Mouse (Mus musculus): ENCODE measurements around the gene Dvl1. TPM values are rescaled to one million over a fixed set of nuclear protein-coding genes. Genes with fewer than 3 reads are reported as not detected.
A peak's percentile ranks its signal among the peaks of the same experiment; 100 is the strongest.

Gene Dvl1
- polyA plus RNA-seq, 1 experiment from 2014 or later = 5.1 TPM

- Histone ChIP-seq H3K27me3 (ENCODE audit: insufficient read depth, low read length) (no peaks in the 10 kb centered on the region), H3K9ac (replicated peaks) (no peak overlapping the region), H3K27ac (ENCODE audit: low read depth) (no peak overlapping the region), H3K9me3 (ENCODE audit: low read length) (no peaks in the 10 kb centered on the region), H3K4me2 (ENCODE audit: low read depth, low read length) (no peak overlapping the region), H3K4me3 (ENCODE audit: low read depth, low read length) (no peak overlapping the region), H3K36me3 (replicated peaks; ENCODE audit: insufficient read depth, low read length) (peaks cover 40% of the 10 kb centered on the region), H3K4me1 (ENCODE audit: insufficient read depth) (no peaks in the 10 kb centered on the region)
- no peak for DNase-seq
- TF ChIP-seq EP300 (IDR thresholded peaks at IDR 0.05; ENCODE audit: low read depth) = no peak
- no peak for TF ChIP-seq CTCF (IDR thresholded peaks at IDR 0.05; ENCODE audit: low read depth)
- WGBS (ENCODE audit: insufficient replicate concordance) = 63% methylated on average over 3 of the region's 3 CpGs
- ATAC-seq = no peak
These were observed 9.7 kb downstream of the Dvl1 start for GRCm38 (mm10) chr4:155856881-155857280.

GRCm38 (mm10) chr4:155859318-155859717 is 12.1 kb downstream of the Dvl1 start:
- H3K36me3 ChIP-seq (replicated peaks; ENCODE audit: insufficient read depth, low read length) = peaks cover 40% of the 10 kb centered on the region
- H3K27me3 ChIP-seq (ENCODE audit: insufficient read depth, low read length) = no peaks in the 10 kb centered on the region
- H3K4me1 ChIP-seq (ENCODE audit: insufficient read depth) = no peaks in the 10 kb centered on the region
- no peak overlapping the region for H3K4me3 ChIP-seq (ENCODE audit: low read depth, low read length)
- no peak for TF ChIP-seq EP300 (IDR thresholded peaks at IDR 0.05; ENCODE audit: low read depth)
- TF ChIP-seq CTCF (IDR thresholded peaks at IDR 0.05; ENCODE audit: low read depth) = no peak
- 29% methylated on average over 13 of the region's 13 CpGs for WGBS (ENCODE audit: insufficient replicate concordance)
- no peak overlapping the region for H3K4me2 ChIP-seq (ENCODE audit: low read depth, low read length)
- ATAC-seq (peak; percentile 43), DNase-seq (peak; percentile 80)
- H3K9ac ChIP-seq (replicated peaks) = no peak overlapping the region
- no peak overlapping the region for H3K27ac ChIP-seq (ENCODE audit: low read depth)
- H3K9me3 ChIP-seq (ENCODE audit: low read length) = no peaks in the 10 kb centered on the region

- no peak overlapping the region for H3K4me2 ChIP-seq (ENCODE audit: low read depth, low read length)
- no peaks in the 10 kb centered on the region for H3K9me3 ChIP-seq (ENCODE audit: low read length)
- no peak for DNase-seq
- peak; percentile 62 for ATAC-seq
- WGBS (ENCODE audit: insufficient replicate concordance) = 75% methylated on average over 7 of the region's 7 CpGs
- no peak overlapping the region for H3K27ac ChIP-seq (ENCODE audit: low read depth)
- H3K27me3 ChIP-seq (ENCODE audit: insufficient read depth, low read length) = no peaks in the 10 kb centered on the region
- no peak for TF ChIP-seq EP300 (IDR thresholded peaks at IDR 0.05; ENCODE audit: low read depth)
- no peak for TF ChIP-seq CTCF (IDR thresholded peaks at IDR 0.05; ENCODE audit: low read depth)
- H3K36me3 ChIP-seq (replicated peaks; ENCODE audit: insufficient read depth, low read length) = peaks cover 35% of the 10 kb centered on the region
- H3K4me1 ChIP-seq (ENCODE audit: insufficient read depth) = no peaks in the 10 kb centered on the region
- no peak overlapping the region for H3K4me3 ChIP-seq (ENCODE audit: low read depth, low read length)
- no peak overlapping the region for H3K9ac ChIP-seq (replicated peaks)
These were observed 14.6 kb downstream of the Dvl1 start for GRCm38 (mm10) chr4:155861787-155862186.

DNA sequence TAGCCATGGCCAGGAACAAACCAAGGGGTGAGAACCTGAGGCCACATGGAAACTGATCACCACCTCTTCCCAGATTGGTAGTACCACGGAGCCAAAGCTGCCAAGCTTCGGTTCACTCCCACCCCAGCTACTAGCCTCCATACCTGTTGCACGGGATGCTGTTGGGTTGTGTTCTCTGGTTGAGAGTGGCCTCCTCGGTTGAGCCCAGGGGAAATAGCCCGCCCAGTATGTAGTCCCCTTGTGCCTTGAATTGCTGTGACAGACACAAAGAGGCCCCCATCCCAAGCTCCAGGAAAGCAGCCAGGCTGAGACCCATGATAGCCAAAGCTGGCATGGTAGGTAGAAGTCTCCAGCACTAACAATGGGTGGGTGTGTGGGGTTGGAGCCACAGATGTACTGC is 15.8 kb downstream of the Dvl1 start, which contains the start of gene Tas1r3:
Tas1r3 (minus strand) TSS at position 362 of the 400 bp plus-strand sequence.
- Histone ChIP-seq H3K4me2 (ENCODE audit: low read depth, low read length) (no peak within 1 kb of the TSS), H3K27ac (ENCODE audit: low read depth) (no peak within 1 kb of the TSS), H3K9me3 (ENCODE audit: low read length) (no peaks in the 10 kb centered on the region), H3K4me3 (ENCODE audit: low read depth, low read length) (no peak within 1 kb of the TSS), H3K27me3 (ENCODE audit: insufficient read depth, low read length) (no peaks in the 10 kb centered on the region), H3K9ac (replicated peaks) (no peak within 1 kb of the TSS), H3K4me1 (ENCODE audit: insufficient read depth) (peaks cover 2% of the 10 kb centered on the region), H3K36me3 (replicated peaks; ENCODE audit: insufficient read depth, low read length) (peaks cover 33% of the 10 kb centered on the region)
- WGBS (ENCODE audit: insufficient replicate concordance) = 74% methylated on average over 5 of the region's 5 CpGs
- ATAC-seq (no peak), DNase-seq (no peak)
- TF ChIP-seq EP300 (IDR thresholded peaks at IDR 0.05; ENCODE audit: low read depth) = no peak
- TF ChIP-seq CTCF (IDR thresholded peaks at IDR 0.05; ENCODE audit: low read depth) = no peak

DNA sequence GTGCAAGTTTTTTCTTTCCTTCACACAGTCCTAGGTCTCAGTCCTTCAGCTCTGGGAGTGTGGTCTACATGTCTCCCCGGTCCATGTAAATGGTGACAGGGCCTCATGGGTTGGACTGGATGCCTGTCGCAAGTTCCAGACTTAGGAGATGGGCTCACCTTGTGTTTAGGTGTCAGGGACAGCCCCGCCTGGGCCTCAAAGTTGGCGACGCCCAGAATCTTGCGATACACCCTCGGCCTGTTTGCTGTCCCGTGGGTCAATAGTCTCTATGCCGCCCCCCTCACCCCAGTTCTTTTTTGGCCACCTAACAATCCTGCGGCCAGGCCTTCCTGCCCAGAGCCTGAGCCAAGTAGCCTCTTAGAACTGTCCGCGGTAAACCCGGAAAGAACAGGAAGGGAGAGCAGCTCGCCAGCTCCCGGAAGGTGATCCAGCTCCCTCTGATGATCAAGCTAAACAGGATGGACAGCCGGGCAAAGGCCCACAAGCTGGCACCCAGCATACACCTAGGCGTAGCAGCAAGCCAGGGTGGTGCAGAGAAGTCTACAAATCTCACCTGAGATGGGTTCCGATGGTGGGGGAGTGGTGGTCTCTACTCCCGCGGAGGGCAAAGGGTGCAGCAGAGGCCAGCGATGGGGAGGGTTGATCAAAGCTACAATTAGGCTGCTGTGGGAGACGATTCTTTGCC is 21.6 kb downstream of the Dvl1 start:
- Histone ChIP-seq H3K9ac (replicated peaks) (peak overlapping the region; percentile 88), H3K4me1 (ENCODE audit: insufficient read depth) (peaks cover 21% of the 10 kb centered on the region), H3K9me3 (ENCODE audit: low read length) (no peaks in the 10 kb centered on the region), H3K27me3 (ENCODE audit: insufficient read depth, low read length) (no peaks in the 10 kb centered on the region), H3K36me3 (replicated peaks; ENCODE audit: insufficient read depth, low read length) (peaks cover 28% of the 10 kb centered on the region), H3K27ac (ENCODE audit: low read depth) (peak overlapping the region; percentile 72), H3K4me2 (ENCODE audit: low read depth, low read length) (peak overlapping the region; percentile 99), H3K4me3 (ENCODE audit: low read depth, low read length) (peak overlapping the region; percentile 87)
- no peak for TF ChIP-seq EP300 (IDR thresholded peaks at IDR 0.05; ENCODE audit: low read depth)
- TF ChIP-seq CTCF (IDR thresholded peaks at IDR 0.05; ENCODE audit: low read depth) = no peak
- 6% methylated on average over 22 of the region's 22 CpGs for WGBS (ENCODE audit: insufficient replicate concordance)
- DNase-seq (no peak), ATAC-seq (peak; percentile 50)

- peak within 1 kb of the TSS; percentile 99 for H3K4me2 ChIP-seq (ENCODE audit: low read depth, low read length)
- H3K27me3 ChIP-seq (ENCODE audit: insufficient read depth, low read length) = no peaks in the 10 kb centered on the region
- peak within 1 kb of the TSS; percentile 88 for H3K9ac ChIP-seq (replicated peaks)
- peaks cover 21% of the 10 kb centered on the region for H3K4me1 ChIP-seq (ENCODE audit: insufficient read depth)
- H3K9me3 ChIP-seq (ENCODE audit: low read length) = no peaks in the 10 kb centered on the region
- TF ChIP-seq EP300 (IDR thresholded peaks at IDR 0.05; ENCODE audit: low read depth) (no peak), CTCF (IDR thresholded peaks at IDR 0.05; ENCODE audit: low read depth) (peak; percentile 48)
- peak; percentile 98 for ATAC-seq
- H3K27ac ChIP-seq (ENCODE audit: low read depth) = peak within 1 kb of the TSS; percentile 72
- peak; percentile 98 for DNase-seq
- peaks cover 32% of the 10 kb centered on the region for H3K36me3 ChIP-seq (replicated peaks; ENCODE audit: insufficient read depth, low read length)
- whole genome bisulfite sequencing (ENCODE audit: insufficient replicate concordance) = 1% methylated on average over 63 of the region's 63 CpGs
- peak within 1 kb of the TSS; percentile 87 for H3K4me3 ChIP-seq (ENCODE audit: low read depth, low read length)
These were observed 22.3 kb downstream of the Dvl1 start, which contains the start of the genes Cptp and Ints11 for GRCm38 (mm10) chr4:155869317-155870033. TSS of gene Cptp (minus strand) at chr4:155869440. TSS of gene Ints11 (plus strand) at chr4:155869546.
